Mouse (Mus musculus) adrenal gland, adult 8-10 months (tissue): Measurements from ENCODE around the gene Fam171a2. TPM values are rescaled to one million over a fixed set of nuclear protein-coding genes. Genes with fewer than 3 reads are reported as not detected.
A peak's percentile ranks its signal among the peaks of the same experiment; 100 is the strongest.

ENCODE experiments used
- DNase-seq: peaks from one replicate; pipeline ENCODE4 v3.0.0; 2022
- total RNA-seq, 4 experiments: library from RNA; stranded (reverse); gene quantifications; 2 replicates each; pipeline ENCODE4 v1.2.4; 2022

Fam171a2 gene
- total RNA-seq, 4 experiments from 2014 or later: 3.8 to 6.2 (median 5.0) TPM

- DNase-seq: no peak
These were observed 38.3 kb downstream of the Fam171a2 start for GRCm38 (mm10) chr11:102408888-102409794.

GRCm38 (mm10) chr11:102408344-102408876 lies 39.1 kb downstream of the Fam171a2 start:
- DNase-seq: peak; percentile 98

GRCm38 (mm10) chr11:102407834-102408215 lies 39.7 kb downstream of the Fam171a2 start, which contains the start of gene Slc25a39:
Gene Slc25a39 (minus strand): TSS chr11:102407946.
- DNase-seq: no peak

GRCm38 (mm10) chr11:102406900-102407833 lies 40.3 kb downstream of the Fam171a2 start:
- DNase-seq: peak; percentile 80

GRCm38 (mm10) chr11:102406401-102406800 lies 41.1 kb downstream of the Fam171a2 start:
- no peak for DNase-seq

GRCm38 (mm10) chr11:102405544-102406285 lies 41.8 kb downstream of the Fam171a2 start:
- DNase-seq: no peak

GRCm38 (mm10) chr11:102404161-102405010 lies 43.1 kb downstream of the Fam171a2 start:
- DNase-seq: no peak

GRCm38 (mm10) chr11:102403657-102404056 lies 43.8 kb downstream of the Fam171a2 start:
- DNase-seq: no peak

- no peak for DNase-seq
These were observed 45.5 kb downstream of the Fam171a2 start for GRCm38 (mm10) chr11:102401898-102402500.

- no peak for DNase-seq
These were observed 46.9 kb downstream of the Fam171a2 start for GRCm38 (mm10) chr11:102400513-102401084.

- no peak for DNase-seq
These were observed 47.8 kb downstream of the Fam171a2 start for GRCm38 (mm10) chr11:102399610-102400072.

- DNase-seq: no peak
These were observed 48.4 kb downstream of the Fam171a2 start for GRCm38 (mm10) chr11:102399107-102399506.

- DNase-seq: no peak
These were observed 49.3 kb downstream of the Fam171a2 start for GRCm38 (mm10) chr11:102398007-102398825.

GRCm38 (mm10) chr11:102396671-102397141 lies 50.8 kb downstream of the Fam171a2 start:
- DNase-seq: no peak

GRCm38 (mm10) chr11:102396263-102396662 lies 51.2 kb downstream of the Fam171a2 start:
- DNase-seq: no peak

GRCm38 (mm10) chr11:102395250-102395649 lies 52.2 kb downstream of the Fam171a2 start:
- no peak for DNase-seq

GRCm38 (mm10) chr11:102394421-102395124 lies 52.9 kb downstream of the Fam171a2 start:
- DNase-seq: no peak

- no peak for DNase-seq
These were observed 53.6 kb downstream of the Fam171a2 start for GRCm38 (mm10) chr11:102393719-102394420.
